Mouse (Mus musculus): ENCODE measurements around the gene Tpsg1. TPM values are rescaled to one million over a fixed set of nuclear protein-coding genes. Genes with fewer than 3 reads are reported as not detected.

The Tpsg1 gene
- polyA plus RNA-seq (2016; fragmentation: Nextera tagmentation; extraction: Ambion mirVana): 0.31 TPM in 1 of 2 replicates, not detected in the other

DNA sequence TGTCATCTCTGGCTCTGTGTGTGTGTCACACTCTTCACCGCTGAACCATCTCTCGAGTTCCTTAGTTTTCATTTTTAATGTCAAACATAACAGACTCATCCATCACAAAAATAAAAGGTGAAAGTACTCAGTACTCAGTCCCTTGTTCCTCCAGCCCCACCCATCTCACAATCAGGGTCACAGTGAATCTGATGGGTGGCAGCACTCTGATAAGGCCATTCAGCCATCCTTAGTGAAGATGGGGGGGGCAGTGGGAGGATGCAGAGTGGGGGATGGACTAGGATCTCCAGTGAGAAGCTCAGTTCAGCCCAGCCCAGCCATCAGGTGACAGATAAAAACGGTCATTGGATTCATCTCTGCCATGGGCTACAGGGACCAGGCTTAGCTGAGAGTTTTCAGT, at the start of gene Tpsg1:
Tpsg1 (plus strand) TSS at position 301 of the 400 bp plus-strand sequence.
- H3K9me3 ChIP-seq: no peaks in the 10 kb centered on the region
- no peak within 1 kb of the TSS for H3K4me2 ChIP-seq (replicated peaks)
- no peaks in the 10 kb centered on the region for H3K4me1 ChIP-seq
- H3K9ac ChIP-seq: no peak within 1 kb of the TSS
- no peak for ATAC-seq (ENCODE audit: insufficient number of reproducible peaks, insufficient read depth, low FRiP score, low TSS enrichment)
- no peak within 1 kb of the TSS for H3K4me3 ChIP-seq
- WGBS: 86% methylated on average over 3 of the region's 3 CpGs
- H3K36me3 ChIP-seq: no peaks in the 10 kb centered on the region
- no peak within 1 kb of the TSS for H3K27ac ChIP-seq
- no peaks in the 10 kb centered on the region for H3K27me3 ChIP-seq

- H3K27ac ChIP-seq: no peak overlapping the region
- ATAC-seq (ENCODE audit: insufficient number of reproducible peaks, insufficient read depth, low FRiP score, low TSS enrichment): no peak
- no peaks in the 10 kb centered on the region for H3K27me3 ChIP-seq
- H3K4me3 ChIP-seq: no peak overlapping the region
- no peak overlapping the region for H3K9ac ChIP-seq
- WGBS: 90% methylated on average over 8 of the region's 8 CpGs
- no peak overlapping the region for H3K4me2 ChIP-seq (replicated peaks)
- no peaks in the 10 kb centered on the region for H3K9me3 ChIP-seq
- no peaks in the 10 kb centered on the region for H3K4me1 ChIP-seq
- no peaks in the 10 kb centered on the region for H3K36me3 ChIP-seq
Measured at GRCm38 (mm10) chr17:25320819-25321218, 48.3 kb upstream of the Tpsg1 start.

GRCm38 (mm10) chr17:25322930-25323329, 46.1 kb upstream of the Tpsg1 start:
- H3K36me3 ChIP-seq: no peaks in the 10 kb centered on the region
- H3K9ac ChIP-seq: no peak overlapping the region
- H3K27ac ChIP-seq: no peak overlapping the region
- H3K4me1 ChIP-seq: no peaks in the 10 kb centered on the region
- no peaks in the 10 kb centered on the region for H3K9me3 ChIP-seq
- no peak overlapping the region for H3K4me3 ChIP-seq
- no peak overlapping the region for H3K4me2 ChIP-seq (replicated peaks)
- WGBS: 30% methylated on average over 2 of the region's 2 CpGs
- ATAC-seq (ENCODE audit: insufficient number of reproducible peaks, insufficient read depth, low FRiP score, low TSS enrichment): no peak
- H3K27me3 ChIP-seq: no peaks in the 10 kb centered on the region

- Histone ChIP-seq H3K9me3 (no peaks in the 10 kb centered on the region), H3K27ac (no peak overlapping the region), H3K4me2 (replicated peaks) (no peak overlapping the region), H3K4me3 (no peak overlapping the region), H3K36me3 (no peaks in the 10 kb centered on the region), H3K4me1 (no peaks in the 10 kb centered on the region), H3K27me3 (peaks cover 10% of the 10 kb centered on the region; the same call in 1 of the 2 replicates), H3K9ac (no peak overlapping the region)
- no peak for ATAC-seq (ENCODE audit: insufficient number of reproducible peaks, insufficient read depth, low FRiP score, low TSS enrichment)
- 73% methylated on average over 9 of the region's 9 CpGs for WGBS
Measured at GRCm38 (mm10) chr17:25332321-25332720, 36.8 kb upstream of the Tpsg1 start.

DNA sequence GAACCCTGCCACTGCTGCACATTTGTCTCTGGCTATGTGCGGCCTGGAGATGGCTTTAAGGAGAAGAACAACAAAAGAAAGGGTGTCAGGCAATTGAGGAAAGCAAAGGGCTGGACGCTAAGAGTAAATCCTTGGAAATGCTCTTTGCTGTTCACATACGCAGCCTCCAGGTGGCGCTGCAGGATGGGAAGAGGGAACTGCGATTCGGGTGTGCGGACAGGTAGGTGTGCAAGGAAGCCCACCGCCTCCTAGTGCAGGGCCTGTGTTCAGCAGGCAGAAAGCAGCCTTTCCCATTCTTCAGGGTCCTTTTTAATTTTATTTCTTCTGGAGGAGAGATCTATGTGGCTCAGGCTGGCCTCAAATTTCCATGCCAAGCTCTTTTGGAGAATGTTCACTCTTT, 35.1 kb upstream of the Tpsg1 start:
- H3K4me2 ChIP-seq (replicated peaks): no peak overlapping the region
- no peaks in the 10 kb centered on the region for H3K9me3 ChIP-seq
- H3K9ac ChIP-seq: no peak overlapping the region
- H3K27ac ChIP-seq: no peak overlapping the region
- no peaks in the 10 kb centered on the region for H3K4me1 ChIP-seq
- no peak overlapping the region for H3K4me3 ChIP-seq
- ATAC-seq (ENCODE audit: insufficient number of reproducible peaks, insufficient read depth, low FRiP score, low TSS enrichment): no peak
- peaks cover 10% of the 10 kb centered on the region; the same call in 1 of the 2 replicates for H3K27me3 ChIP-seq
- no peaks in the 10 kb centered on the region for H3K36me3 ChIP-seq
- WGBS: under 1% methylated on average over 8 of the region's 8 CpGs

- Histone ChIP-seq H3K9ac (no peak overlapping the region), H3K36me3 (no peaks in the 10 kb centered on the region), H3K4me3 (no peak overlapping the region), H3K27ac (no peak overlapping the region), H3K9me3 (no peaks in the 10 kb centered on the region), H3K4me1 (no peaks in the 10 kb centered on the region), H3K4me2 (replicated peaks) (no peak overlapping the region), H3K27me3 (0 out of 2 replicates have a peak, but pooled peaks cover 6% of the 10 kb centered on the region)
- no peak for ATAC-seq (ENCODE audit: insufficient number of reproducible peaks, insufficient read depth, low FRiP score, low TSS enrichment)
- 83% methylated on average over 4 of the region's 4 CpGs for WGBS
Measured at GRCm38 (mm10) chr17:25338218-25338617, 30.9 kb upstream of the Tpsg1 start.

DNA sequence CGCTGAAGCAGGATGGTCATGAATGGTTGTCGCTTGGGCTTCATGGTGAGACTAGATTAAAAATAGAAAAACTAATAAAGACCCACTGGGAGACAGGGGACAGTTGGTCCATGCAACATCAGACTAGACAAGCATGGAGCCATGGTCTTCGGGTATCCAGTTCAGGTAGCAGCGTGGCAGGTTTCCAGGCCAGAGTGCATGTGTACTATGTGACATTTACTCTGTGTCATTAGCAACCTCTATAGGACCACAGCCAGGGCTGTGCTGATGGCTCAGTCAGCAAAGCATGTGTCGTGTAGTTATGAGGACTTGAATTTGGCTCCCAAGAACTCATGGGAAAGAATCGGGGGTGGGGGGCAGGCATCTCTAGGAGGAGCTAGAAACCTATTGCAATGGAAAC, 29.1 kb upstream of the Tpsg1 start:
- no peaks in the 10 kb centered on the region for H3K36me3 ChIP-seq
- no peak overlapping the region for H3K9ac ChIP-seq
- ATAC-seq (ENCODE audit: insufficient number of reproducible peaks, insufficient read depth, low FRiP score, low TSS enrichment): no peak
- no peak overlapping the region for H3K4me3 ChIP-seq
- H3K4me2 ChIP-seq (replicated peaks): no peak overlapping the region
- no peak overlapping the region for H3K27ac ChIP-seq
- 83% methylated on average over 6 of the region's 6 CpGs for WGBS
- H3K27me3 ChIP-seq: 0 out of 2 replicates have a peak, but pooled peaks cover 3% of the 10 kb centered on the region
- no peaks in the 10 kb centered on the region for H3K9me3 ChIP-seq
- no peaks in the 10 kb centered on the region for H3K4me1 ChIP-seq

GRCm38 (mm10) chr17:25341490-25341889, 27.6 kb upstream of the Tpsg1 start:
- H3K4me1 ChIP-seq: no peaks in the 10 kb centered on the region
- H3K9ac ChIP-seq: no peak overlapping the region
- no peaks in the 10 kb centered on the region for H3K9me3 ChIP-seq
- H3K4me3 ChIP-seq: no peak overlapping the region
- H3K36me3 ChIP-seq: no peaks in the 10 kb centered on the region
- no peak overlapping the region for H3K27ac ChIP-seq
- no peaks in the 10 kb centered on the region for H3K27me3 ChIP-seq
- no peak for ATAC-seq (ENCODE audit: insufficient number of reproducible peaks, insufficient read depth, low FRiP score, low TSS enrichment)
- 68% methylated on average over 3 of the region's 3 CpGs for WGBS
- no peak overlapping the region for H3K4me2 ChIP-seq (replicated peaks)

DNA sequence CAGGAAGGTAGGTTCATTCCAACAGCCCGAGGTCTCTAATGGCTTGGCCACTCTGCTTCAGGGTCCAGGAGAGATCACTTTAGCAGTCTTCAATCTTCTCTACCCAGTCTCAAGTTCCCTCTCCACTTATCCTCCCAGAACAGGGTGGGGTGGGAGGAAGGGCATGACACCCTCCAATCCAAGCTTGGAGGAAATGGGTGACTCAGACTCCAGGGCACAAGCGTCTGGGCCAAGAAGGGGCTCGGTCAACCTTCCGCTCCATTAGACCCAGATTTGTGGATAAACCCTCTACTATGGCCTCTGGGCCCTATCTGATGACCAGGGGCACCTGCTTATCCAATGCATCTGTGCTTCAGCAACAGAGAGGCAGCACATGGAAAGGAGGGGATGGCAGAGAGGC, 23.6 kb upstream of the Tpsg1 start, which contains the start of gene Tpsab1:
Tpsab1 (minus strand) TSS at position 101 of the 400 bp plus-strand sequence.
- H3K9ac ChIP-seq: no peak within 1 kb of the TSS
- no peak within 1 kb of the TSS for H3K4me2 ChIP-seq (replicated peaks)
- H3K4me3 ChIP-seq: no peak within 1 kb of the TSS
- no peaks in the 10 kb centered on the region for H3K4me1 ChIP-seq
- no peak within 1 kb of the TSS for H3K27ac ChIP-seq
- no peak for ATAC-seq (ENCODE audit: insufficient number of reproducible peaks, insufficient read depth, low FRiP score, low TSS enrichment)
- no peaks in the 10 kb centered on the region for H3K9me3 ChIP-seq
- no peaks in the 10 kb centered on the region for H3K27me3 ChIP-seq
- WGBS: 88% methylated on average over 4 of the region's 4 CpGs
- no peaks in the 10 kb centered on the region for H3K36me3 ChIP-seq

- ATAC-seq (ENCODE audit: insufficient number of reproducible peaks, insufficient read depth, low FRiP score, low TSS enrichment): no peak
- 72% methylated on average over 2 of the region's 2 CpGs for WGBS
- Histone ChIP-seq H3K27me3 (no peaks in the 10 kb centered on the region), H3K27ac (no peak overlapping the region), H3K36me3 (no peaks in the 10 kb centered on the region), H3K4me3 (no peak overlapping the region), H3K4me1 (no peaks in the 10 kb centered on the region), H3K9me3 (no peaks in the 10 kb centered on the region), H3K9ac (no peak overlapping the region), H3K4me2 (replicated peaks) (no peak overlapping the region)
Measured at GRCm38 (mm10) chr17:25361291-25361690, 7.8 kb upstream of the Tpsg1 start.

DNA sequence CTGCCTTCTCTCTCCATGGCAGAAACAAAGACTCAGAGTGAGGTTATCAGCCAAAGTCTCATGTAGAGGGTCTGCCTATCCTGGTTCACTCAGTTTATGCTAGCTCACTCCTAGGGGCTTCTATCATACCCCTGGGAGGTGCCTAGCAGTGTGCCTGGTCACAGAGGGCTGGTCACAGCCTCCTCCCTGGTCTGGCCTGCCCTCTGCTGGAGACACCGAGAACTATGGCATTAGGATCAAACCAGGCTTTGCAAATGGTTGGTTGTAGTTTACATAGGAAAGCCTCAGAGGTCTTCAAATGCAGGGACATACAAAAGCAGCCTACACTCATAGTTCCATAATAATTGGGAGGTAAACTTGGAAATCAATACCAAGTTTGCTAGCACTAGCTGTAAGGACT, 5.3 kb upstream of the Tpsg1 start:
- H3K9ac ChIP-seq: no peak overlapping the region
- H3K27me3 ChIP-seq: no peaks in the 10 kb centered on the region
- no peak for ATAC-seq (ENCODE audit: insufficient number of reproducible peaks, insufficient read depth, low FRiP score, low TSS enrichment)
- no peak overlapping the region for H3K27ac ChIP-seq
- 4% methylated on average over 1 of the region's 1 CpGs for WGBS
- no peak overlapping the region for H3K4me2 ChIP-seq (replicated peaks)
- H3K4me1 ChIP-seq: no peaks in the 10 kb centered on the region
- H3K36me3 ChIP-seq: no peaks in the 10 kb centered on the region
- H3K4me3 ChIP-seq: no peak overlapping the region
- H3K9me3 ChIP-seq: no peaks in the 10 kb centered on the region

GRCm38 (mm10) chr17:25366005-25366404, 3.1 kb upstream of the Tpsg1 start, which contains the start of gene Tpsb2:
Tpsb2 (plus strand) TSS chr17:25366305.
- Histone ChIP-seq H3K4me2 (replicated peaks) (no peak within 1 kb of the TSS), H3K4me3 (no peak within 1 kb of the TSS), H3K27me3 (no peaks in the 10 kb centered on the region), H3K4me1 (no peaks in the 10 kb centered on the region), H3K9ac (no peak within 1 kb of the TSS), H3K9me3 (no peaks in the 10 kb centered on the region), H3K36me3 (no peaks in the 10 kb centered on the region), H3K27ac (no peak within 1 kb of the TSS)
- ATAC-seq (ENCODE audit: insufficient number of reproducible peaks, insufficient read depth, low FRiP score, low TSS enrichment): no peak
- 56% methylated on average over 2 of the region's 2 CpGs for WGBS

DNA sequence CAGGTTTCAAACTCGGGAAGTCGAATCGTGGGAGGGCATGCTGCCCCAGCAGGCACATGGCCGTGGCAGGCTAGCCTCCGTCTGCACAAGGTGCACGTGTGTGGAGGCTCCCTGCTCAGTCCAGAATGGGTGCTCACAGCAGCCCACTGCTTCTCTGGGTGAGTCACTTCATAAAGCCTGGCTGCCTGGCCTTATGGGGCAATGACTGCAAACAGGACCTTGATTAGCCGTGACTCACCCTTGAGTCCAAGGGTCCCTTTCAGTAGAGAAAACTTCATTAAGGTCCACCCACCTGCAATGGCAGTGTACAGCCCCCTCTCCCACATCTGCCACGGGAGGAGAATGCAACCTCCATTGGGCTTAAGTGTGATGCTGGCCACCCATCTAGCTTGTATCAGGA, 3.4 kb downstream of the Tpsg1 start:
- Histone ChIP-seq H3K27me3 (no peaks in the 10 kb centered on the region), H3K4me2 (replicated peaks) (no peak overlapping the region), H3K27ac (no peak overlapping the region), H3K36me3 (peaks cover 24% of the 10 kb centered on the region), H3K4me1 (no peaks in the 10 kb centered on the region), H3K9me3 (no peaks in the 10 kb centered on the region), H3K4me3 (no peak overlapping the region), H3K9ac (no peak overlapping the region)
- 80% methylated on average over 8 of the region's 8 CpGs for WGBS
- no peak for ATAC-seq (ENCODE audit: insufficient number of reproducible peaks, insufficient read depth, low FRiP score, low TSS enrichment)

All from embryonic facial prominence, embryonic 12.5 days (tissue).